Mouse (Mus musculus) CH12.LX (cell line): Measurements from ENCODE around the gene Hist1h3f. TPM values are rescaled to one million over a fixed set of nuclear protein-coding genes. Genes with fewer than 3 reads are reported as not detected.

Experiments used
- DNase-seq: peaks from one replicate; pipeline ENCODE4 v3.0.0-alpha.2; 2013; ENCODE audit errors: extremely low read depth
- H3K27ac ChIP-seq: 2 replicates; pipeline ENCODE4 v1.5.1; 2012; ENCODE audit warnings: low read depth, mild to moderate bottlenecking, control low read depth, moderate library complexity; ENCODE audit not compliant: insufficient read depth
- H3K27me3 ChIP-seq: replicated peaks from 2 replicates; pipeline ENCODE3; 2012; ENCODE audit warnings: inconsistent platforms
- H3K36me3 ChIP-seq, 2 experiments: replicated peaks in 1 of 2; 2 replicates each; pipeline versions ENCODE3 to v1.6.1; 2012; ENCODE audit warnings: inconsistent platforms in 1 of 2, low read length in 1 of 2, mild to moderate bottlenecking in 1 of 2, mixed read lengths in 1 of 2, moderate library complexity in 1 of 2; ENCODE audit not compliant: control insufficient read depth in 1 of 2, insufficient read depth in 1 of 2
- H3K4me1 ChIP-seq, 2 experiments: 2 replicates each; pipeline ENCODE4 v1.6.1; 2012; ENCODE audit warnings: inconsistent platforms in 1 of 2, moderate library complexity in 1 of 2; ENCODE audit not compliant: insufficient read depth in 2 of 2, control insufficient read depth in 1 of 2
- H3K4me2 ChIP-seq: 2 replicates; pipeline ENCODE4 v1.6.1; 2012; ENCODE audit warnings: low read depth, mild to moderate bottlenecking, control low read depth; ENCODE audit not compliant: poor library complexity, insufficient read depth, severe bottlenecking
- H3K4me3 ChIP-seq, 3 experiments: fragments of 150-350 bp in 1 of 3; sonication (generic) in 1 of 3; replicated peaks in 1 of 3; 2 replicates each; pipeline versions ENCODE3 to v1.5.1; 2011 to 2012; ENCODE audit warnings: low read depth in 2 of 3, low read length in 2 of 3, mild to moderate bottlenecking in 2 of 3, moderate library complexity in 2 of 3, control low read depth in 1 of 3, improper control_type of control experiment in 1 of 3, inconsistent platforms in 1 of 3, mixed read lengths in 1 of 3; ENCODE audit not compliant: poor library complexity in 1 of 3
- H3K79me2 ChIP-seq: replicated peaks from 2 replicates; pipeline ENCODE4 v1.6.1; 2012; ENCODE audit warnings: mild to moderate bottlenecking, moderate library complexity; ENCODE audit not compliant: control insufficient read depth, poor library complexity, insufficient read depth, severe bottlenecking; ENCODE audit errors: extremely low read depth
- H3K9ac ChIP-seq: 2 replicates; pipeline ENCODE4 v1.6.1; 2012; ENCODE audit warnings: low read depth, mild to moderate bottlenecking, control low read depth, moderate library complexity; ENCODE audit not compliant: insufficient read depth
- H3K9me3 ChIP-seq: replicated peaks from 2 replicates; pipeline ENCODE3; 2012; ENCODE audit warnings: low read length, inconsistent platforms, mixed read lengths
- CHD2 ChIP-seq: IDR thresholded peaks from 2 replicates; pipeline ENCODE4 v1.6.1; 2011; ENCODE audit warnings: low read length, improper control_type of control experiment
- CTCF ChIP-seq, 2 experiments: IDR thresholded peaks in 1 of 2; conservative IDR thresholded peaks in 1 of 2; 2 replicates each; pipeline ENCODE4 v1.5.1; 2011 to 2012; ENCODE audit warnings: low read depth in 2 of 2, low read length in 2 of 2, improper control_type of control experiment in 1 of 2, inconsistent platforms in 1 of 2, mild to moderate bottlenecking in 1 of 2, moderate library complexity in 1 of 2
- E2F4 ChIP-seq: IDR thresholded peaks from 2 replicates; pipeline ENCODE4 v1.6.1; 2011; ENCODE audit warnings: low read depth, low read length, improper control_type of control experiment; ENCODE audit not compliant: insufficient replicate concordance
- GABPA ChIP-seq: IDR thresholded peaks from 2 replicates; pipeline ENCODE4 v1.6.1; 2012; ENCODE audit warnings: low read depth, low read length, improper control_type of control experiment, inconsistent platforms; ENCODE audit not compliant: insufficient replicate concordance
- JUN ChIP-seq: IDR thresholded peaks from 2 replicates; pipeline ENCODE4 v1.6.1; 2011; ENCODE audit warnings: low read depth, mild to moderate bottlenecking, low read length, improper control_type of control experiment, moderate library complexity; ENCODE audit not compliant: insufficient read depth
- JUND ChIP-seq: conservative IDR thresholded peaks from 2 replicates; pipeline ENCODE4 v1.6.1; 2011; ENCODE audit warnings: low read depth, low read length, improper control_type of control experiment
- MAFK ChIP-seq: IDR thresholded peaks from 2 replicates; pipeline ENCODE4 v1.6.1; 2011; ENCODE audit warnings: low read length, improper control_type of control experiment; ENCODE audit not compliant: insufficient replicate concordance
- MYC ChIP-seq: IDR thresholded peaks from 2 replicates; pipeline ENCODE4 v1.6.1; 2011; ENCODE audit warnings: low read depth, mild to moderate bottlenecking, improper control_type of control experiment, low read length
- NRF1 ChIP-seq: IDR thresholded peaks from 2 replicates; pipeline ENCODE4 v1.6.1; 2014; ENCODE audit warnings: low read depth, mild to moderate bottlenecking, inconsistent platforms, low read length, improper control_type of control experiment, moderate library complexity
- PAX5 ChIP-seq: IDR thresholded peaks from 2 replicates; pipeline ENCODE4 v1.6.1; 2012; ENCODE audit warnings: low read length, inconsistent platforms, mixed read lengths
- POLR2AphosphoS2 ChIP-seq: IDR thresholded peaks from 2 replicates; pipeline ENCODE4 v1.6.1; 2011; ENCODE audit warnings: low read depth, low read length, improper control_type of control experiment
- RCOR1 ChIP-seq: conservative IDR thresholded peaks from 2 replicates; pipeline ENCODE4 v1.6.1; 2012; ENCODE audit warnings: low read depth, mild to moderate bottlenecking, inconsistent platforms, low read length, improper control_type of control experiment
- SMC3 ChIP-seq: IDR thresholded peaks from 2 replicates; pipeline ENCODE4 v1.6.1; 2011; ENCODE audit warnings: low read depth, low read length, improper control_type of control experiment
- UBTF ChIP-seq: IDR thresholded peaks from 2 replicates; pipeline ENCODE4 v1.6.1; 2012; ENCODE audit warnings: low read depth, mild to moderate bottlenecking, inconsistent platforms, low read length, improper control_type of control experiment, moderate library complexity
- USF1 ChIP-seq: IDR thresholded peaks from 2 replicates; pipeline ENCODE4 v1.6.1; 2014; ENCODE audit warnings: low read depth, mild to moderate bottlenecking, inconsistent platforms, low read length, improper control_type of control experiment
- USF2 ChIP-seq: conservative IDR thresholded peaks from 2 replicates; pipeline ENCODE4 v1.6.1; 2011; ENCODE audit warnings: low read depth, low read length, improper control_type of control experiment
- ZC3H11A ChIP-seq: IDR thresholded peaks from 2 replicates; pipeline ENCODE4 v1.6.1; 2012; ENCODE audit warnings: low read depth, mild to moderate bottlenecking, inconsistent platforms, low read length, improper control_type of control experiment
- ZMIZ1 ChIP-seq: IDR thresholded peaks from 2 replicates; pipeline ENCODE4 v1.6.1; 2012; ENCODE audit warnings: low read depth, mild to moderate bottlenecking, inconsistent platforms, low read length, improper control_type of control experiment
- dilution Hi-C: fragments of 300-500 bp; cut with MboI; formaldehyde crosslinking; loops from 2 replicates; pipeline ENCODE4 v1.14.3; 2020; ENCODE audit warnings: low sequenced_read_pairs; ENCODE audit not compliant: extremely low pct_unique_long_range_greater_than_20kb, extremely low pct_ligation_motif_present
- in situ Hi-C: fragments of 300-500 bp; cut with MboI; formaldehyde crosslinking; loops from 3 replicates; pipeline ENCODE4 v1.14.3; 2019; ENCODE audit warnings: low sequenced_read_pairs, low pct_ligation_motif_present, low pct_unique_long_range_greater_than_20kb, mixed read lengths
- polyA plus RNA-seq: library from polyadenylated mRNA; unstranded; fragments of >175 nt; gene quantifications from 2 replicates; pipeline ENCODE4 v1.2.1, GENCODE M21; 2012; ENCODE audit warnings: low read depth; ENCODE audit not compliant: insufficient read length
- total RNA-seq, 2 experiments: library from RNA; depleted of rRNA; stranded (reverse); fragments of 300-350 nt in 1 of 2; fragments of >200 nt in 1 of 2; gene quantifications; 2 replicates each; pipeline ENCODE4 v1.2.3; 2012 to 2014

The Hist1h3f gene
- total and polyA plus RNA-seq, 3 experiments: 0.30 to 553 (median 8.0) TPM

GRCm38 (mm10) chr13:23510127-23510526 is 33.7 kb upstream of the Hist1h3f start:
- DNase-seq: no peak
- no peaks in the 10 kb centered on the region for H3K9me3 ChIP-seq
- dilution Hi-C loops (no loop called here), in situ Hi-C loops (loop anchor here (25.0 kb wide), 1 partner anchor 1573 kb away; the partner anchor contains the start of gene Zfp184)
- peak overlapping the region; percentile 23 for H3K4me2 ChIP-seq
- peak overlapping the region in 1 of 3 experiments; percentile 3 for H3K4me3 ChIP-seq
- peaks cover 9 to 37% of the 10 kb centered on the region in 2 experiments; a peak in 3 of 4 replicates for H3K4me1 ChIP-seq
- no peaks in the 10 kb centered on the region for H3K36me3 ChIP-seq
- TF ChIP-seq MAFK (no peak), PAX5 (no peak)
- H3K9ac ChIP-seq: no peak overlapping the region
- H3K27me3 ChIP-seq: no peaks in the 10 kb centered on the region
- H3K79me2 ChIP-seq: no peaks in the 10 kb centered on the region
- H3K27ac ChIP-seq: no peak overlapping the region

- Histone ChIP-seq H3K79me2 (no peaks in the 10 kb centered on the region), H3K4me1 (peaks cover 7 to 33% of the 10 kb centered on the region in 2 experiments; a peak in 3 of 4 replicates), H3K4me3 (no peak overlapping the region), H3K27ac (no peak overlapping the region), H3K9ac (no peak overlapping the region), H3K36me3 (no peaks in the 10 kb centered on the region), H3K4me2 (no peak overlapping the region), H3K27me3 (no peaks in the 10 kb centered on the region), H3K9me3 (no peaks in the 10 kb centered on the region)
- no peak for DNase-seq
- in situ Hi-C loops (loop anchor here (25.0 kb wide), 1 partner anchor 1576 kb away; the partner anchor contains the start of gene Zfp184), dilution Hi-C loops (no loop called here)
- TF ChIP-seq E2F4: no peak
- no peak for TF ChIP-seq POLR2AphosphoS2
- TF ChIP-seq USF1: no peak
- no peak for TF ChIP-seq UBTF
- TF ChIP-seq GABPA: no peak
- TF ChIP-seq SMC3: no peak
- no peak for TF ChIP-seq ZC3H11A
- no peak for TF ChIP-seq USF2
- no peak for TF ChIP-seq CHD2
- TF ChIP-seq MAFK: no peak
- TF ChIP-seq JUND: no peak
- TF ChIP-seq JUN: no peak
- TF ChIP-seq CTCF (conservative IDR thresholded peaks at IDR 0.05 in 1 of 2, IDR thresholded peaks at IDR 0.05 in 1 of 2; ENCODE audit: low read depth in 2 of 2, low read length in 2 of 2): no peak
- no peak for TF ChIP-seq MYC
- no peak for TF ChIP-seq NRF1
- no peak for TF ChIP-seq ZMIZ1
- TF ChIP-seq RCOR1: no peak
Observed at GRCm38 (mm10) chr13:23513517-23513916, 30.3 kb upstream of the Hist1h3f start.
